Mouse (Mus musculus): ENCODE data around the gene Nptn. TPM values are rescaled to one million over a fixed set of nuclear protein-coding genes. Genes with fewer than 3 reads are reported as not detected.

The Nptn gene
- 150 and 227 TPM in 2 replicates for polyA plus RNA-seq (2012; ENCODE audit: low replicate concordance)

DNA sequence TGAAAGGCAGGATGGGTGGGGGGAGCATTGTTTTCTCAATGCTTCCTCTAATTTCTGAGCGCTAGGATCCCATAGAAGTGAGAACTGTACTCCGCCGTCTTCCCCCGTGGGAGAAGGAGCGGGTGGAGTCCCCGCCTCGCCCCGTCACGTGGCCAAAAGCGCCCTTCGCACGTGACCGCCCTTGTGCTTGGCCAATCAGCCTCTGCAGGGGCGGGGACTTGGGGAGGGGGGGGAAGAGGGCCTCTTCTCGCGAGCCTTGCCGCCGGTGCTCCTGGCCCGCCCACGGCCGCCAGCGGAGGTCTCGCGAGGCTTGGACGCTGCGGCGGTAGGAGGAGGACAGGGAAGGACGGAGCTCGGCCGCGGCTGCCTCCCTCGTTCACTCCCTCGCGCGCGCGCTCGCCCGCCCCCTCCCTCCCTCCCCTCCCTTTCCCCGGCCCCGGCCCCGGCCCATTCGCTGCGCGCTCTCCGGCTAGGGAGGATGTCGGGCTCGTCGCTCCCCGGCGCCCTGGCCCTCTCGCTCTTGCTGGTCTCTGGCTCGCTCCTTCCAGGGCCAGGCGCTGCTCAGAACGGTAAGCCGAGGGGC is at the start of gene Nptn:
Gene Nptn, plus strand, starts transcription at position 283 of the 583 bp plus-strand sequence.

GRCm38 (mm10) chr9:58554908-58555684 is 26.9 kb upstream of the Nptn start, which contains the start of gene Cd276:
TSS of gene Cd276 (minus strand) at chr9:58555437.

Other genes with a start within 250 kb of the Nptn start
- not detected in 2 replicates for gene Tbc1d21, start 211.8 kb upstream of the Nptn start, polyA plus RNA-seq (2012; ENCODE audit: low replicate concordance)
- 0.10 and 0.47 TPM in 2 replicates for gene Insyn1, start 93.6 kb upstream of the Nptn start, polyA plus RNA-seq (2012; ENCODE audit: low replicate concordance)
- 0.30 TPM in 1 of 2 replicates, not detected in the other for gene Cd276, start 26.8 kb upstream of the Nptn start, polyA plus RNA-seq (2012; ENCODE audit: low replicate concordance)
- not detected in 2 replicates for gene Rec114, start 161.7 kb downstream of the Nptn start, polyA plus RNA-seq (2012; ENCODE audit: low replicate concordance)
- gene Hcn4, start 241.2 kb downstream of the Nptn start, polyA plus RNA-seq (2012; ENCODE audit: low replicate concordance) = 0.03 TPM in 1 of 2 replicates, not detected in the other